Mouse (Mus musculus): ENCODE measurements around the gene Dusp13.

- TF ChIP-seq CTCF (IDR thresholded peaks at IDR 0.05; ENCODE audit: low read depth) (no peak), EP300 (IDR thresholded peaks at IDR 0.05; ENCODE audit: low read depth) (no peak)
These were observed 28.8 kb downstream of the Dusp13 start for GRCm38 (mm10) chr14:21722021-21722698.

Measured in liver, embryonic 14.5 days (tissue).